Mouse (Mus musculus): ENCODE data around the gene C130032M10Rik.

GRCm38 (mm10) chr9:114522501-114522900, 7.0 kb downstream of the C130032M10Rik start:
- TF ChIP-seq CTCF (IDR thresholded peaks at IDR 0.05) (no peak), EP300 (IDR thresholded peaks at IDR 0.05) (no peak)
